Mouse (Mus musculus): ENCODE measurements around the gene Evi2b.

The Evi2b gene

DNA sequence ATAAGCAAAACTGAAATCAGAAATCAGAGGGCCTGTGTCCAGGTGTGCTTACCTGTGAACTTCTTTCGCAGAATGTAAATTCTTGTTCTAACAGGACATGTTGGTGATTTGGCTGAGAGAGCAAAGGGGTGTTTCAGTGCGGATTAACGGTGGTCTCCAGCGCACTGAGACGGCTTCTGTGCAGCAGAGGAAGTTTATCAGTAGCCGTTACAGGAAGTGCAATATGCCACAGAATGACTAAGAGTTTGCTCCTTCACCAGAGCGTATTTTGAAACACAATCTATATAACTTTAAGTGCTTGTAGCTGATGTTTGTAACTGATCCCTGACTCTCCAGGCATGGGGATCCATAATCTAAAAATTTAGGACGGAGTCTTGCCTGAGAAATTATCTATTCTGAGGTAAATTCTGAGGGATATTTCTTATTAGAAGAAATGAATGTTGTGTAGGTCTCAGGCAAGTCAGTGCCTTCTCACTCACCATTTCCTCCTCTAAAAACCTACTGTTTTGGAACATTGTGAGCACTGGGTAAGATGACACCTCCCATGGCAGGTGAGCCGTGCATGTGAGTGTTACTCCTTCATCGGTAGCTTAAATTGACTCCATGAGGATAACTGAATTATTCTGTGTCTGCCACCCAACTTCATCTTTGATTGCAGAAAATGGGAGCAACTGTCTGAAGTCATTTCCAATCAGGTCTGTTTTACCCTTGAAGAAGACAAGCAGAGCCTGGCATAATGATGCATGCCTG, at the start of gene Evi2b:
Gene Evi2b, minus strand, starts transcription at position 203 of the 750 bp plus-strand sequence.
- no peak for DNase-seq

DNA sequence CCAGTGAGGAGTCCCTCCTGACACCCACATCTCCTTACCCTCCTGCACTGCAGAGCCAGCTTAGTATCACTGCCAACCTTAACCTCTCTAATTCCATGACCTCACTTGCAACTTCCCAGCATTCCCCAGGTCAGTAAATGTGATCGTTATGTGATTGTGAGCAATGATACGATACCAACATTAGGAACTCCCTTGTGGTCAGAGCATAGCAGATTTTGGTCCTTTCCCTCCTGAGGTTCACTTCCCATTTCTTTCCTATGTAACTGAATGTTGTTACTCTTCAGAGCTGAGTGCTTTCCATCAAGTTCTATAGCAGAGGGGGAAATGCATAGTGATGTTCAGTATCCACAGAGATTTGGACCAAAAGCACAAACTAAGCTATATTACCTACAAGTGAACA, 46.8 kb upstream of the Evi2b start:
- no peak for DNase-seq

- DNase-seq: no peak
These were observed 44.8 kb upstream of the Evi2b start for GRCm38 (mm10) chr11:79568197-79568911.

- no peak for DNase-seq
These were observed 43.4 kb upstream of the Evi2b start for GRCm38 (mm10) chr11:79566947-79567346.

DNA sequence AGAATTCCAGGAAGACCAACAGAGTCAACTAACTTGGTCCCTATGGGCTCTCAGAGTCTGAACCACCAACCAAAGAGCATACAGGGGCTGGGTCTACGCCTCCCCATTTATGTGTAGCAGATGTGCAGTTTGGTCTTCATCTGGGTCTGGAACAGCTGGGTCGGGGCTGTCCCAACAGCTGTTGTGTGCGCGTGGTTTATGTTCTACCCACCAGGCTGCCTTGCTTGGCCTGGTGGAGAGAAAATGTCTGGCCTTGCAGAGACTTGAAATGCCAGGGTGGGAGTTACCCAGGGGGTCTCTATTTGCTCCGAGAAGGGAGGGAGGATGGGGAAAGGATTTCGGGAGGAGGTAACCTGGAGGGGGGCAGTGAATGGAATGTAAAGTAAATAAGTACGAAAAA, 39.9 kb upstream of the Evi2b start:
- no peak for DNase-seq

- DNase-seq: no peak
These were observed 37.0 kb upstream of the Evi2b start for GRCm38 (mm10) chr11:79560536-79560935.

- no peak for DNase-seq
These were observed 29.1 kb upstream of the Evi2b start for GRCm38 (mm10) chr11:79552622-79553021.

GRCm38 (mm10) chr11:79536293-79536692, 12.7 kb upstream of the Evi2b start:
- DNase-seq: no peak

DNA sequence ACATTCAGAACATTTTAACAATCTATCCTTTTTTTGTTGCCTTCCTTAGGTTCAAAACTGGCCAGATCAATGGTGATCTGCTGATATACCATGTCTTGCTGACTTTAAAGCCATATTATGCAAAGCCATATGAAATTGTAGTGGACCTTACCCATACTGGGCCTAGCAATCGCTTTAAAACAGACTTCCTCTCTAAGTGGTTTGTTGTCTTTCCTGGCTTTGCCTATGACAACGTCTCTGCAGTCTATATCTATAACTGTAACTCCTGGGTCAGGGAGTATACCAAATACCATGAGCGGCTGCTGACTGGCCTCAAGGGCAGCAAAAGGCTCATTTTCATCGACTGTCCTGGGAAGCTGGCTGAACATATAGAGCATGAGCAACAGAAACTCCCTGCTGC, 12.0 kb upstream of the Evi2b start:
- no peak for DNase-seq

GRCm38 (mm10) chr11:79533950-79534690, 10.6 kb upstream of the Evi2b start:
- no peak for DNase-seq

GRCm38 (mm10) chr11:79533311-79533710, 9.7 kb upstream of the Evi2b start:
- no peak for DNase-seq

DNA sequence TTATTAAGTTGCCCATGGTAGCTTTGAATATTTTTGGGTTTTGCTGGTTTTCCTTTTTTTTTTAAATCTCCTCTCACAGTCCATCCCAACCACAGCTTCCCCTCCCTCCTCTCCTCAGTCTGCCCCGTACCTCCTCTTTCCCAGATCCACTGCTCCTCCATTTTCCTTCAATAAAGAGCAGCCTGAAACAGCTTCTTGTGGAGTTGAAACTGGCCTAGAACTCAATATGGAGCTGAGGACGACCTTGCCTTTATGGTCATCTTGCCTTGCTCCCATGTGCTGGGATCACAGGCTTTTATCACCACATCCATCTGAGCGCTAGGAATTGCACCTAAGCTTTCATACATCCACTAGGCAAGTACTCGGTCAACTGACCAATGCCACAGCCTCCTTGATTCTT, 7.9 kb upstream of the Evi2b start:
- DNase-seq: no peak

- DNase-seq: no peak
These were observed 7.2 kb upstream of the Evi2b start for GRCm38 (mm10) chr11:79530774-79531173.

DNA sequence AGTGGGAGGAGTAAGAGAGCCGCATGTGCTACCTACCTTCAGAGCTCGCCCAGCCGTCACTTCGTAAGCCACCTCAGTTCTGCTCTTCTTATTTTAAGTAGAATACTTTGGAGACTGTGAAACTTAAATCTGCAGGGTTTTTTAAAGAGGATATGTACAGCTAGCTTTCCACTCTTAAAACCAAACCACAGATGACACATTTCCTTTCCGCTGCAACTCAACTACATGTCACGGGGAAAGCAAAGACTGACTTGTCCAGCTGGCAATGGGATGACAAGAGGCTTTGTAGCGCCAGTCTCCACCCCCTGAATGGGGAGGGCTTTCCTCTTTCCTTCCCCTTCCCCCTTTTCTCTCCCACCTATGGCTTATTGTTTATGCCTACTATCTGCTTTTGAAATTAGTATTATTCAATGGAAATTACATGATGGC, 6.8 kb upstream of the Evi2b start, which contains the start of the genes Evi2 and Evi2a:
Gene Evi2, minus strand, starts transcription at position 257 of the 429 bp plus-strand sequence.
Gene Evi2a, minus strand, starts transcription at position 277 of the 429 bp plus-strand sequence.
- DNase-seq: no peak

- no peak for DNase-seq
These were observed 6.2 kb upstream of the Evi2b start for GRCm38 (mm10) chr11:79529736-79530135.

DNA sequence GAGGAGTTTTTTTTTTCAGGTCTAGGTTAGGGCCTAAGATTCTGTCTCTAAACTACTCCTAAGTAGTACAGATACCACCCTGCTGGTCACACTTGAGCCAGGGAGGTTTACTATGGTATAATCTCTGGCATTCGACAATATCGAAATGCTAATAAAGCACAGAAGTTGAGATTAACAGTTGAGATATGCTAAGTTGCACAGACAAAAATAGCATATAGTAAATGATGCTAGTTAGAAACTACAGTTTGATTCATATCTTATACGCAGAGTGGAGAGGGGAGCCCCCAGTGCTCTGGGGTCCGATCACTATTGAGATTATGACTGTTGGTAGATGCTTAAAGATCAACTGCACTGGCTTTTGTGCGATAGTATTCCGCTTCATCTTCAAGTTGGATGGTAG, 5.7 kb upstream of the Evi2b start:
- DNase-seq: no peak

DNA sequence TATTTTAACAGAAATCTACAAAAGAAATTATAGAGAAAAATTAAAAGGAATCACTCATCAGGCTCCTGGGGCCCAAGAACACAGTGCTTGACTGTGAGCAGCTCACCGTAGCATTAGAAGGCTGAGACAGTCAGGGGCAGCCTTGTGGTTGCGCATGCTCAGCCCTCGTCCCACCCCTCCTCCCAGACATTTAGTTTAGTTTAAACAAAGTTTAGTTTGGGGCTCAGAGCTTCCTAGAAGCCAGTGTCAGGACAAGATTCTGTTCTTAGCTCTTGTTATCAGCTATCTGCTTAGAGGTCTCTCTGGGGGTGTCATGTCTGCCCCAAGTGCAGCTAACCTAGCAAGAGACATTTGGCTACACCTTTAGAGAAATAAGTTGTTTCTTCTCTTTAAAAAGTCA, 5.0 kb upstream of the Evi2b start:
- DNase-seq: no peak

GRCm38 (mm10) chr11:79527739-79528384, 4.3 kb upstream of the Evi2b start:
- no peak for DNase-seq

DNA sequence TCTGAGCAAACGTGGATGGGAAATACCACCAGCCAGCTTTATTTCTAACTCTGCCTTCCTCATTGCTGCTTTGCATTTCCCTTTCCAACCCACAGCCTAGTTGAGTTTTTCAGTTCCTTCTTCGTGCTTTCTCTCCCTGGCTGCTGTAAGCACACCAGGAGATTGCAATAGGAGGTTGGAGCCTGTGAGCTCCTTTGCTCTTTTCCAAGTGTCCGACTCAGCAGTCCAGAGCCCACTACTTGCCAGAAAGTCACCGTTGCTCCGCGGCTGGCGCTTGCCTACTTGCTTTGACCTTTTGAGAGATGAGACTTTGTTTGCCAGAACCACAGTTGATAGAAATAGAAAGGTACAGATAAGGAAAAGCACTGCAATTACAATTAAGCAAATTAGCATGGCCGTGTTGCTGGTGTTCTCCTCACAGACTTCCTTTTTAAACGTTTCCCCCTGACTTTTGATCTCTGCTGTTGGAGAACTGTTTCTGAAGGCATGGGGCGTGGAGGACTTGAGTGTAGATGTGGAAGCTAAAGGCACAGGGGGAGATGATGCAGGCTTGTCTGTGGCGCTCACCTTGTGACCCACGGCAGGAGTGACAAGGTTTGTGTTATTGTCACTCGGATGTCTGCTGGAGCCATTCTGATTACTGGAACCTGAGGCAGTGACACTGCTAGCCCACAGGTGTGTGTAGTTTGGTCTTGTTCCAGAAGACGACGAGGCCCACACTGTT, 3.6 kb upstream of the Evi2b start:
- no peak for DNase-seq

GRCm38 (mm10) chr11:79526549-79526948, 3.0 kb upstream of the Evi2b start:
- no peak for DNase-seq

DNA sequence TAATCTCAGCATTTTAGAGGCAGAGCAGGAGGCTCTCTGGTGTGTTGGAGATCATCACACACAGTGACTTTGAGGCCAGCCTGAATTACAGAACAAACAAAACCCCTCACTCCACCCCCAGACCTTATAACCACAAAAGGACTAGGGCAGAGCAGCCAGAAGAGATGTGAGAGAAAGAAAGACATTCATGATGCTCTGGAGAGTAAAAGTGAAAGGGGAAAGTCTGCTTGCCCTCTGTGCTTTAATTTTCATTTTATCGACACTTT, 681 bp upstream of the Evi2b start:
- DNase-seq: no peak

DNA sequence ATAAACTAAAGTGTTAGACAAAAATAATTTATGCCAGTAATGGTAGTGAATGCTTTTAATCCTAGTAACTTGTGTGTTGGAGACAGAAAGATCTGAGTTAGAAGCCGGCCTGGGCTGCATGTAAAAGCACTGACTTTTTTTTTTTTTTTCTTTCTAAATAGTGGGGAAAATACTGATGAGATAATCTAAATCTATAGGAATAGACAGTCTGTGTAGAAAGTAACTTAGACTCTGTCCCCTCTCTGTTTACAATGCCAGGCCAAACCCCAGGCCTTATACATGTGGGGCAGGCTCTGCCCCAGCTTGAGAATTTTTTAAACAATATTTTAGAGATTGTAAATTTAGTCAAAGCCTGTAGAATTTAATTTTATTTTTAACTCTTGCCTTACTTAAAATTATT, 618 bp downstream of the Evi2b start:
- DNase-seq: no peak

GRCm38 (mm10) chr11:79521930-79522329, 1.6 kb downstream of the Evi2b start:
- no peak for DNase-seq
